Mouse (Mus musculus) yolk sac, embryonic 10.5 days (tissue): ENCODE results near the gene Hmgn1.
"Not testable (repeated sequence)": the region's sequence is repeated elsewhere in the genome, so short reads cannot be mapped to it uniquely, and the experiment has no call there.

Source experiments
- DNase-seq: peaks from one replicate; pipeline ENCODE4 v3.0.0-alpha.2; 2017; ENCODE audit warnings: low spot score

Gene Hmgn1

GRCm38 (mm10) chr16:96127657-96128344 lies at the start of gene Hmgn1:
Hmgn1 (minus strand) TSS chr16:96127729.
- peak; percentile 99 for DNase-seq

- DNase-seq, result no peak
Observed at GRCm38 (mm10) chr16:96175399-96175798, 47.9 kb upstream of the Hmgn1 start.

- DNase-seq, result no peak
Observed at GRCm38 (mm10) chr16:96173648-96174047, 46.1 kb upstream of the Hmgn1 start.

GRCm38 (mm10) chr16:96168837-96169236 lies 41.3 kb upstream of the Hmgn1 start:
- DNase-seq, result no peak

- DNase-seq, result no peak
Observed at GRCm38 (mm10) chr16:96165723-96166264, 38.3 kb upstream of the Hmgn1 start.

GRCm38 (mm10) chr16:96161336-96161735 lies 33.8 kb upstream of the Hmgn1 start:
- no peak for DNase-seq

- no peak for DNase-seq
Observed at GRCm38 (mm10) chr16:96160927-96161326, 33.4 kb upstream of the Hmgn1 start.

- DNase-seq, result no peak
Observed at GRCm38 (mm10) chr16:96159794-96160346, 32.3 kb upstream of the Hmgn1 start.

- peak; percentile 63 for DNase-seq
Observed at GRCm38 (mm10) chr16:96159091-96159731, 31.7 kb upstream of the Hmgn1 start.

GRCm38 (mm10) chr16:96158511-96159080 lies 31.1 kb upstream of the Hmgn1 start:
- DNase-seq, result no peak

GRCm38 (mm10) chr16:96157171-96157570 lies 29.6 kb upstream of the Hmgn1 start:
- DNase-seq, result no peak

GRCm38 (mm10) chr16:96156019-96156418 lies 28.5 kb upstream of the Hmgn1 start:
- DNase-seq, result no peak

GRCm38 (mm10) chr16:96154476-96154875 lies 26.9 kb upstream of the Hmgn1 start:
- no peak for DNase-seq

- DNase-seq, result peak; percentile 65
Observed at GRCm38 (mm10) chr16:96151551-96151950, 24.0 kb upstream of the Hmgn1 start.

GRCm38 (mm10) chr16:96150995-96151394 lies 23.5 kb upstream of the Hmgn1 start:
- DNase-seq, result no peak

GRCm38 (mm10) chr16:96149311-96149710 lies 21.8 kb upstream of the Hmgn1 start:
- DNase-seq, result no peak

- DNase-seq, result no peak
Observed at GRCm38 (mm10) chr16:96148834-96149233, 21.3 kb upstream of the Hmgn1 start.

- DNase-seq, result no peak
Observed at GRCm38 (mm10) chr16:96145814-96146213, 18.3 kb upstream of the Hmgn1 start.

- DNase-seq, result peak; percentile 99
Observed at GRCm38 (mm10) chr16:96145110-96145800, 17.7 kb upstream of the Hmgn1 start, which contains the start of gene Wrb. Wrb (plus strand) TSS chr16:96145407.

- not testable (repeated sequence) for DNase-seq
Observed at GRCm38 (mm10) chr16:96144748-96145109, 17.2 kb upstream of the Hmgn1 start.

GRCm38 (mm10) chr16:96128466-96128865 lies 937 bp upstream of the Hmgn1 start:
- no peak for DNase-seq

- no peak for DNase-seq
Observed at GRCm38 (mm10) chr16:96127288-96127656, 257 bp downstream of the Hmgn1 start.
